Comparison of ENCODE assay signal across 8 mouse cellular contexts in genomic region chr2:122631226-122631801, GRCm38 (mm10). TPM values are rescaled to one million over a fixed set of nuclear protein-coding genes. Genes with fewer than 3 reads are reported as not detected.
DNase-seq lines count a peak whose midpoint lies in the region; ATAC-seq and TF ChIP-seq lines count a peak whose summit lies in the region.

No protein-coding gene starts in this region.

- H3K27me3 ChIP-seq in limb, embryonic 12.5 days: no peaks in the 10 kb centered on the region
- H3K27me3 ChIP-seq in midbrain, embryonic 12.5 days: no peaks in the 10 kb centered on the region; the same call in 1 of the 2 replicates

- DNase-seq in layer of hippocampus, postnatal 10 days (ENCODE audit: low spot score in 2 of 2): peak; percentile 27 to 52
- DNase-seq in layer of hippocampus, adult 18-20 months (ENCODE audit: low spot score in 2 of 2): no peak
- DNase-seq in fat pad, adult 2 months (ENCODE audit: extremely low read depth, low read depth, low spot score): peak; percentile 28
- peak; percentile 59 for DNase-seq in heart, postnatal 4 days
- DNase-seq in thymus, postnatal 14 days: peak; percentile 45

- peak overlapping the region; percentile 96 for H3K4me2 ChIP-seq in limb, embryonic 12.5 days
- H3K4me2 ChIP-seq in midbrain, embryonic 12.5 days (replicated peaks): peak overlapping the region; percentile 94

- peaks cover 22% of the 10 kb centered on the region for H3K36me3 ChIP-seq in limb, embryonic 12.5 days
- peaks cover 20% of the 10 kb centered on the region for H3K36me3 ChIP-seq in midbrain, embryonic 12.5 days

- H3K9me3 ChIP-seq in limb, embryonic 12.5 days: no peaks in the 10 kb centered on the region
- H3K9me3 ChIP-seq in midbrain, embryonic 12.5 days: no peaks in the 10 kb centered on the region

- no peaks in the 10 kb centered on the region for H3K4me1 ChIP-seq in bone marrow, adult 2 months (ENCODE audit: control insufficient read depth, insufficient read depth, low read length)
- peaks cover 11% of the 10 kb centered on the region for H3K4me1 ChIP-seq in limb, embryonic 12.5 days (replicated peaks)
- H3K4me1 ChIP-seq in midbrain, embryonic 12.5 days: peaks cover 12% of the 10 kb centered on the region

- peak overlapping the region; percentile 36; the same call in 1 of the 2 replicates for H3K27ac ChIP-seq in bone marrow, adult 2 months (ENCODE audit: control insufficient read depth, insufficient read depth, low read depth, low read length, poor library complexity)
- peak overlapping the region; percentile 59; the same call in 1 of the 2 replicates for H3K27ac ChIP-seq in limb, embryonic 12.5 days
- 0 out of 2 replicates have a peak overlapping the region, but pooled peaks have one; percentile 16 for H3K27ac ChIP-seq in midbrain, embryonic 12.5 days (replicated peaks)

- peak; percentile 24; the same call in 1 of the 2 replicates for ATAC-seq in limb, embryonic 12.5 days (ENCODE audit: insufficient number of reproducible peaks, insufficient read depth, low FRiP score, low TSS enrichment, low read depth)
- no peak; the same call in none of the 2 replicates for ATAC-seq in midbrain, embryonic 12.5 days (ENCODE audit: low FRiP score, low read depth)

- 1% methylated on average over 53 of the region's 53 CpGs for WGBS in bone marrow, adult 2 months
- under 1% methylated on average over 52 of the region's 53 CpGs for WGBS in limb, embryonic 12.5 days
- under 1% methylated on average over 53 of the region's 53 CpGs for WGBS in midbrain, embryonic 12.5 days

- H3K9ac ChIP-seq in limb, embryonic 12.5 days (replicated peaks): peak overlapping the region; percentile 94
- H3K9ac ChIP-seq in midbrain, embryonic 12.5 days (replicated peaks): peak overlapping the region; percentile 95

- no peak for TF ChIP-seq CTCF in bone marrow, adult 2 months (IDR thresholded peaks at IDR 0.05; ENCODE audit: control insufficient read depth, insufficient read depth, low read length)

- H3K4me3 ChIP-seq in bone marrow, adult 2 months (replicated peaks; ENCODE audit: control insufficient read depth, low read depth, low read length): peak overlapping the region; percentile 77
- H3K4me3 ChIP-seq in limb, embryonic 12.5 days (replicated peaks): peak overlapping the region; percentile 96
- H3K4me3 ChIP-seq in midbrain, embryonic 12.5 days: peak overlapping the region; percentile 96

- no peak for TF ChIP-seq POLR2A in bone marrow, adult 2 months (IDR thresholded peaks at IDR 0.05; ENCODE audit: borderline replicate concordance, control insufficient read depth, low read depth, low read length)

RNA-seq across cellular contexts. Expression of gene AA467197, which starts 5.5 kb away (rescaled TPM):
- under 1 TPM in 1 of 2 experiments, not detected in 1; 0.48 TPM for total RNA-seq in layer of hippocampus, postnatal 10 days (2021)
- under 1 TPM in 1 of 2 experiments, not detected in 1; 0.59 TPM for total RNA-seq in layer of hippocampus, adult 18-20 months (2021)
- polyA plus RNA-seq in bone marrow, adult 2 months (2011; ENCODE audit: insufficient read depth, insufficient read length, low replicate concordance, missing spikeins): 8.0 and 31.5 TPM in 2 replicates
- total RNA-seq in heart, postnatal 4 days (2021): under 1 TPM in 1 of 2 experiments, not detected in 1; 0.36 TPM
- 0.41 and 0.47 TPM in 2 replicates for polyA plus RNA-seq in limb, embryonic 12.5 days (2016; fragmentation: Nextera tagmentation; extraction: Ambion mirVana)
- 0.26 and 0.43 TPM in 2 replicates for polyA plus RNA-seq in midbrain, embryonic 12.5 days (2016; fragmentation: Nextera tagmentation; extraction: Ambion mirVana)

RNA-seq across cellular contexts. Expression of gene Gatm, which starts 20.2 kb away (rescaled TPM):
- 10 to 100 TPM; 66.9 to 67.1 TPM for total RNA-seq in layer of hippocampus, postnatal 10 days (2021)
- total RNA-seq in layer of hippocampus, adult 18-20 months (2021): 10 to 100 TPM; 85.0 TPM
- 16.6 and 19.8 TPM in 2 replicates for polyA plus RNA-seq in bone marrow, adult 2 months (2011; ENCODE audit: insufficient read depth, insufficient read length, low replicate concordance, missing spikeins)
- total RNA-seq in heart, postnatal 4 days (2021): 10 to 100 TPM in 1 of 2 experiments, 1 to 10 TPM in 1; 9.1 to 10.5 TPM
- 19.6 and 20.5 TPM in 2 replicates for polyA plus RNA-seq in limb, embryonic 12.5 days (2016; fragmentation: Nextera tagmentation; extraction: Ambion mirVana)
- 23.3 and 23.8 TPM in 2 replicates for polyA plus RNA-seq in midbrain, embryonic 12.5 days (2016; fragmentation: Nextera tagmentation; extraction: Ambion mirVana)

Comparison
In these comparisons a context has a peak if more than half of its experiments do, and no peak if none do; other contexts are left out.
1. DNase-seq: peak in layer of hippocampus, postnatal 10 days (2 of 2), fat pad, adult 2 months (single experiment), heart, postnatal 4 days (single experiment) and thymus, postnatal 14 days (single experiment); none in layer of hippocampus, adult 18-20 months (0 of 2).
2. RNA of gene Gatm, which starts 20.2 kb away (total RNA-seq): 85.0 TPM in layer of hippocampus, adult 18-20 months and 66.9 to 67.1 TPM in layer of hippocampus, postnatal 10 days; 9.1 to 10.5 TPM in heart, postnatal 4 days; every median in the first group is over 4 times any median in the second.
3. Peak in every context shown above with its lines, with median percentiles within 50 percentile points of each other: H3K27ac ChIP-seq and H3K4me3 ChIP-seq.